Mouse (Mus musculus) thymus, postnatal 14 days (tissue): ENCODE measurements around the gene Ttll7.

ENCODE experiments used
- DNase-seq: peaks from one replicate; pipeline ENCODE4 v3.0.0; 2021

Gene Ttll7

GRCm38 (mm10) chr3:146914798-146915197 is 62.6 kb downstream of the Ttll7 start:
- peak; percentile 74 for DNase-seq

- no peak for DNase-seq
These were observed 65.7 kb downstream of the Ttll7 start for GRCm38 (mm10) chr3:146917891-146918290.

- no peak for DNase-seq
These were observed 66.2 kb downstream of the Ttll7 start for GRCm38 (mm10) chr3:146918323-146918722.

GRCm38 (mm10) chr3:146927311-146928015 is 75.3 kb downstream of the Ttll7 start:
- DNase-seq = no peak

- no peak for DNase-seq
These were observed 76.0 kb downstream of the Ttll7 start for GRCm38 (mm10) chr3:146928141-146928540.

GRCm38 (mm10) chr3:146929011-146929410 is 76.8 kb downstream of the Ttll7 start:
- DNase-seq = no peak

GRCm38 (mm10) chr3:146931190-146931589 is 79.0 kb downstream of the Ttll7 start:
- no peak for DNase-seq

- DNase-seq = no peak
These were observed 80.3 kb downstream of the Ttll7 start for GRCm38 (mm10) chr3:146932506-146932905.

GRCm38 (mm10) chr3:146936888-146937287 is 84.7 kb downstream of the Ttll7 start:
- DNase-seq = no peak

GRCm38 (mm10) chr3:146939391-146940250 is 87.5 kb downstream of the Ttll7 start:
- peak; percentile 4 for DNase-seq

GRCm38 (mm10) chr3:146943101-146943500 is 90.9 kb downstream of the Ttll7 start:
- DNase-seq = no peak

- no peak for DNase-seq
These were observed 93.2 kb downstream of the Ttll7 start for GRCm38 (mm10) chr3:146945342-146945741.

- peak; percentile 53 for DNase-seq
These were observed 93.7 kb downstream of the Ttll7 start for GRCm38 (mm10) chr3:146945887-146946286.

- DNase-seq = no peak
These were observed 94.5 kb downstream of the Ttll7 start for GRCm38 (mm10) chr3:146946641-146947040.

- no peak for DNase-seq
These were observed 104.6 kb downstream of the Ttll7 start for GRCm38 (mm10) chr3:146956792-146957191.

GRCm38 (mm10) chr3:146962838-146963237 is 110.7 kb downstream of the Ttll7 start:
- DNase-seq = no peak

GRCm38 (mm10) chr3:146964384-146964783 is 112.2 kb downstream of the Ttll7 start:
- DNase-seq = no peak

- no peak for DNase-seq
These were observed 115.1 kb downstream of the Ttll7 start for GRCm38 (mm10) chr3:146967242-146967641.

GRCm38 (mm10) chr3:146967834-146968233 is 115.7 kb downstream of the Ttll7 start:
- no peak for DNase-seq

GRCm38 (mm10) chr3:146978272-146978671 is 126.1 kb downstream of the Ttll7 start:
- no peak for DNase-seq

GRCm38 (mm10) chr3:146993834-146994669 is 141.9 kb downstream of the Ttll7 start:
- DNase-seq = no peak

- no peak for DNase-seq
These were observed 142.7 kb downstream of the Ttll7 start for GRCm38 (mm10) chr3:146994670-146995415.
